Mouse (Mus musculus): ENCODE measurements around the gene Shisal2a. TPM values are rescaled to one million over a fixed set of nuclear protein-coding genes. Genes with fewer than 3 reads are reported as not detected.
"Not testable (repeated sequence)": the region's sequence is repeated elsewhere in the genome, so short reads cannot be mapped to it uniquely, and the experiment has no call there.

The Shisal2a gene
- polyA plus RNA-seq, 1 experiment from 2014 or later, result 0.55 TPM

DNA sequence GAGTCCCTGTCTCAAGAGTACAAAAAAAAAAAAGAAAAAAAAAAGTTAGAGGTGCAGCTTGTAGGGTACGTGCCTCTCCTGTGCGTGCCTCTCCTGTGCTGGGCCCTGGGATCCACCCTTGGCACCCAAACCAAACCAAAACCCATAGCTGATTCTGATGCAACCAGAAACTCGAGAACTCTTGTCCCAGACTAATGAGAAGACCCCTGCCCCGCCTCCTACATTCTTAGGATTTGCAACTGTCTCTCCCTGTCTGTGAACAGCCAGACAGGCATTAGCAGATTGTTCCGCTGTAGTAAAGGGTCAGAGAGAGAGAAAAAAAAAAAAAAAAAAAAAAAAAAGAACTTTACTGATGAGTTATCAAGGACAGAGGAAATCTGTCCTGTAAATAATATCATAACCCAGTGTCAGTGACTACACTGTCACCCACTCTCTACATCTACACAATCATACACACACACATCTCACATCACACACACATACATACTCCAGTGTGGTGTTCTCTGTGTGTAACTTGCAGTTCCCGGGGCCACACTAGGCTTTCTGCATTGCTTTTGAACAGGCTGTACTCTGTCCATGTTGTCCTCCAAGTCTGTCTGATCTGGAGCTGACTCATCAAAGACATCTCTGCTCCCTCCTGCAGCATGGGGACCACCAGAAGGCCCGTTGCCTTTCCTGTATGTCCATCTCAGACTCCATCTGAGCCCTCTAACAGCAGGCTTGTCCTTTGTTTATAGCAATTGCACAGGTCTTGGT, 19.6 kb downstream of the Shisal2a start:
- H3K9ac ChIP-seq (ENCODE audit: low read length), result peak overlapping the region; percentile 46; the same call in 1 of the 2 replicates
- H3K9me3 ChIP-seq (ENCODE audit: control insufficient read depth, low read length), result no peaks in the 10 kb centered on the region
- ATAC-seq (ENCODE audit: low read depth), result peak; percentile 77
- 12% methylated on average over 7 of the region's 7 CpGs for WGBS
- H3K4me1 ChIP-seq (replicated peaks; ENCODE audit: control insufficient read depth, insufficient read depth, low read length), result peaks cover 39% of the 10 kb centered on the region
- peak overlapping the region; percentile 86 for H3K27ac ChIP-seq (ENCODE audit: low read length)
- H3K4me2 ChIP-seq (ENCODE audit: low read depth, low read length), result peak overlapping the region; percentile 35
- no peak overlapping the region for H3K4me3 ChIP-seq (ENCODE audit: low read length)
- H3K27me3 ChIP-seq (ENCODE audit: control insufficient read depth, insufficient read depth, low read depth, low read length), result no peaks in the 10 kb centered on the region
- no peaks in the 10 kb centered on the region for H3K36me3 ChIP-seq (ENCODE audit: control insufficient read depth, insufficient read depth, low read length)

DNA sequence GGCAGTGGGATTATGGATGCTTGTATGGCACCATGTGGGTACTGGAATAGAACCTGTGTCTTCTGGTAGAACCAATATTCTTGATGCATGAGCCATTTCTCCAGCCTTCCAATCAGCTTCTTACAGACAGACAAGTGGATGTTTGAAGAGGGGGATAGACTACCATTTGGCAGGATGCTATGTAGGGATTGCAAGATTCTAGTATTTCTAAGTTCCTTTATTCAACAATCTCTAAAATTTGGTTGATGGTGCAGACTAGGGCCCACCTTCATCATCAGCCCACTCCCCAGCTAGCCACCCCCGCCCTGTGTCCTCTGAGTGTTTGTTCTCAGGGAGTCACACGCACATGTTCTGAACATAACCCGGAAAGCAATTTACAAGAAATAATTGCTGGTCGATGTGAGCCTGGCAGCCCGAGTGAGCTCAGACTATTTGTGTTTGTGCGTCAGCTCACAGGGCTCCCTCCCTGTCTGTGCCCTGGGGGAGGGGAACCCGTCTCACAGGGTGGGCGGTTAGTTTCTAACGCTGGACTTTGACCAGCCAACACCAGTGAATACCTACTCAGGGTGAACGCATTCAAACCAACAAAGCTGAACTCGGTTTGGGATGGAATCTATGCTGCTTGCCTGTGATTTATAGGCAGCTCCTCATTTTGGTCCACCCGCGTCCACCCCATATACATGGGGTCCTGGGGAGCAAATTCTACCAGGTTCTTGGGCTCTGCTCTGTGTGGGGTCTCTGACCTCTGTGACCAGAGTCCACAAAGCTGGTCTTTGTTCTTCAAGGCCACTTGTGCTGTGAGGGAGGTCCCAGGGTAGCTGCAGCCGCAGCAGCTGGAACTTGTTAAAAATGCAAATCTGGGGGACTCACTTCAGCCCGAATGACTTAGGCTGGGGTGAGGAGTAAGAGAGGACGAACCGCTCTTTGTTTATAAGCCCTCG, 20.6 kb downstream of the Shisal2a start:
- Histone ChIP-seq H3K9me3 (ENCODE audit: control insufficient read depth, low read length) (no peaks in the 10 kb centered on the region), H3K9ac (ENCODE audit: low read length) (peak overlapping the region; percentile 46), H3K36me3 (ENCODE audit: control insufficient read depth, insufficient read depth, low read length) (no peaks in the 10 kb centered on the region), H3K4me2 (ENCODE audit: low read depth, low read length) (peak overlapping the region; percentile 35), H3K4me1 (replicated peaks; ENCODE audit: control insufficient read depth, insufficient read depth, low read length) (peaks cover 39% of the 10 kb centered on the region), H3K4me3 (ENCODE audit: low read length) (no peak overlapping the region), H3K27ac (ENCODE audit: low read length) (peak overlapping the region; percentile 86), H3K27me3 (ENCODE audit: control insufficient read depth, insufficient read depth, low read depth, low read length) (no peaks in the 10 kb centered on the region)
- peak; percentile 75 for ATAC-seq (ENCODE audit: low read depth)
- 6% methylated on average over 18 of the region's 18 CpGs for WGBS

DNA sequence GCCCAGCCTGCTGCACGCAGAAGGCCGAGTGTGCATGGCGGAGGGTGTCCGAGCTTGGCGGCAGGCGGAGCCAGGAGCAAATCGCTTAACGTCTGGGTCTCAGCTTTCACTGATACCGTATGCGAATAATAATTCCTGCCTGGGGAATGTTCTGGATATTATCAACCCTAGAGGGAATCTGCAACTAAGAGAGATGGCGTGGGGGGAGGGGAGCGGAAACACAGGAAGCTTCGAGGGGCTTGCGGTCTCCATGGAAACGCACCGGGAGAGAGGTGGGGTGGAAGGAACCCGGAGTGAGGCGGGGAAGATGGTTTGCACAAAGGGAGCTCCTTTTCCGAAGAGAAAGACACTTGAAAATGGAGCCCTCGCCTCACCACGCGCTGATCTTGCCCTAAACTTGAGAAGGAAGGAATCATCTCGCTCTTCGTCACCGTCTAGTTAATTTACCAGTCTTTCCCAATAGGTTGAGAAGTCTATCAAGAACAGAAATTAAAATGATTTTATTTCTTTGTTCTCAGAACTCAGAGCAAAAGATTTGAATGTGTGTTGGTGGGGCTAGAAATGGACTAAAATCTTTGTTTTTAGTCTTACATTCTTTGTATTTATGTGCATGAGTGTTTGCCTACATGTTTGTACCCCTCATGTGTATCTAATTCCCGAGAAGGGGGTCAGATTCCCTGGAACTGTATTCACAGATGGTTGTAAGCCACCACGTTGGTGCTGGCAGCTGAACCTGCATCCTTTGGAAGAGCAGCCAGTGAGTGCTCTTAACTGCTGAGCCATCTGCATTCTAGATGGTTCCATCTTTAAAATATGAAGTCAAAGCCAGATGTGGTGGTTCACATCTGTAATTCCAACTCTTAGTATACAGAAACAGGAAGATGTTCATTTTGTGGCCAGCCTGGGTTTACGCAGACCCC, 22.8 kb downstream of the Shisal2a start:
- Histone ChIP-seq H3K27ac (ENCODE audit: low read length) (peak overlapping the region; percentile 78), H3K4me3 (ENCODE audit: low read length) (peak overlapping the region; percentile 42), H3K36me3 (ENCODE audit: control insufficient read depth, insufficient read depth, low read length) (no peaks in the 10 kb centered on the region), H3K9me3 (ENCODE audit: control insufficient read depth, low read length) (no peaks in the 10 kb centered on the region), H3K9ac (ENCODE audit: low read length) (peak overlapping the region; percentile 46), H3K4me1 (replicated peaks; ENCODE audit: control insufficient read depth, insufficient read depth, low read length) (peaks cover 44% of the 10 kb centered on the region), H3K27me3 (ENCODE audit: control insufficient read depth, insufficient read depth, low read depth, low read length) (no peaks in the 10 kb centered on the region), H3K4me2 (ENCODE audit: low read depth, low read length) (peak overlapping the region; percentile 50)
- 5% methylated on average over 28 of the region's 28 CpGs for WGBS
- ATAC-seq (ENCODE audit: low read depth), result peak; percentile 37

DNA sequence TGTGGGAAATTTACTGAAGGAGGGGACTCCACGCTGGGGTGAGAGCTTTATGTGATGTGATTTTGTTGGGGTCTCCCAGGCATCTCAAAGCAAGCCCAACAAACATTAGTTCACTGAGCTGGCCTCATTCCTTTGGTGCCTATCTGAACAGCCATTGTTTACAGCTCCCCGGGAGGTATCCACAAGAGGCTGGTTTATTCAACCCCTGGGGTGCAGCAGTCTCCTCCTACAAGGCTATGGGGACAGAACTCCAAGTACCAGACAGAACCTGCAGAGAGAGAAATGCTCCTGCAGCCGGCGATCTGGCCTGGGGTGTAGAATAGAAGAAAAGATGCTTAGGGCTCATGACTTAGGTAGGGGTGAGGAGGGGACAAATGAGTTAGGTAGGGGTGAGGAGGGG, 24.7 kb downstream of the Shisal2a start:
- Histone ChIP-seq H3K27me3 (ENCODE audit: control insufficient read depth, insufficient read depth, low read depth, low read length) (no peaks in the 10 kb centered on the region), H3K27ac (ENCODE audit: low read length) (no peak overlapping the region), H3K9ac (ENCODE audit: low read length) (no peak overlapping the region), H3K9me3 (ENCODE audit: control insufficient read depth, low read length) (no peaks in the 10 kb centered on the region), H3K4me2 (ENCODE audit: low read depth, low read length) (no peak overlapping the region), H3K4me1 (replicated peaks; ENCODE audit: control insufficient read depth, insufficient read depth, low read length) (peaks cover 41% of the 10 kb centered on the region), H3K4me3 (ENCODE audit: low read length) (no peak overlapping the region), H3K36me3 (ENCODE audit: control insufficient read depth, insufficient read depth, low read length) (no peaks in the 10 kb centered on the region)
- ATAC-seq (ENCODE audit: low read depth), result no peak
- 49% methylated on average over 4 of the region's 4 CpGs for WGBS

DNA sequence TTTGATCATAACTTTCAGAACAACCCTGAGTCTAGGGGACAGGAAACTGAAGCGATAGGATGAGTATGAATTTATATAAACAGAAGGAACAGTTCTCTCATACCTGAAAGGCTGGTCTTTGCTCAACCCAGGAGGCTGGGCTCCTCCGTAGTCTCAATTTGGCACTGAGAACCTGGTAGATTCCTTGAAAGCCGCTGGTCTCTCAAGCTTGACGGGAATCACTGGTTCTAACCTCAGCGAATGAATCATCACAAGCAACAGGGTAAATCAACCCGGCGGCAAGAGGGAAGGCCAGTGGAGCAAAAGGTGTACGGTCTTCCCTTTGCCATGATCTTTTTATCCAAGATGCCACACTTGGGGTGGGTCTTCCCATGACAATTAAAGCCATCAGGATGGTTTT, 25.7 kb downstream of the Shisal2a start:
- no peaks in the 10 kb centered on the region for H3K36me3 ChIP-seq (ENCODE audit: control insufficient read depth, insufficient read depth, low read length)
- H3K4me3 ChIP-seq (ENCODE audit: low read length), result no peak overlapping the region
- no peaks in the 10 kb centered on the region for H3K27me3 ChIP-seq (ENCODE audit: control insufficient read depth, insufficient read depth, low read depth, low read length)
- peaks cover 32% of the 10 kb centered on the region for H3K4me1 ChIP-seq (replicated peaks; ENCODE audit: control insufficient read depth, insufficient read depth, low read length)
- H3K9ac ChIP-seq (ENCODE audit: low read length), result no peak overlapping the region
- H3K27ac ChIP-seq (ENCODE audit: low read length), result no peak overlapping the region
- ATAC-seq (ENCODE audit: low read depth), result no peak
- no peak overlapping the region for H3K4me2 ChIP-seq (ENCODE audit: low read depth, low read length)
- no peaks in the 10 kb centered on the region for H3K9me3 ChIP-seq (ENCODE audit: control insufficient read depth, low read length)
- 90% methylated on average over 8 of the region's 8 CpGs for WGBS

DNA sequence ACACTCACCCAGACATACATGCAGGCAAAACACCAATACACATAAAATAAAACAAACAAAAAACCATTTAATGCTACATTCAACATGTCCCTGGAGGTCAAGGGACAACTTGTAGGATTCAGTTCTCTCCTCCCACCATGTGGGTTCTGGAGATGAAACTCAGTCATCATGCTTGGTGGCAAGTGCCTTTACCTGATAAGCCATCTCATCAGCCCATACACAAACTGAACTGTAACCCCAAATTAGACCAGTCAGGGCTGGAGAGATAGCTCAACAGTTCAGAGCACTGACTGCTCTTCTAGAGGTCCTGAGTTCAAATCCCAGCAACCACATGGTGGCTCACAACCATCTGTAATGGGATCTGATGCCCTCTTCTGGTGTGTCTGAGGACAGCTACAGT, 29.6 kb downstream of the Shisal2a start:
- peaks cover 36% of the 10 kb centered on the region for H3K4me1 ChIP-seq (replicated peaks; ENCODE audit: control insufficient read depth, insufficient read depth, low read length)
- not testable (repeated sequence) for H3K9me3 ChIP-seq (ENCODE audit: control insufficient read depth, low read length); H3K4me3 ChIP-seq (ENCODE audit: low read length); H3K27me3 ChIP-seq (ENCODE audit: control insufficient read depth, insufficient read depth, low read depth, low read length); H3K27ac ChIP-seq (ENCODE audit: low read length); ATAC-seq (ENCODE audit: low read depth); H3K4me2 ChIP-seq (ENCODE audit: low read depth, low read length); H3K9ac ChIP-seq (ENCODE audit: low read length); H3K36me3 ChIP-seq (ENCODE audit: control insufficient read depth, insufficient read depth, low read length)

DNA sequence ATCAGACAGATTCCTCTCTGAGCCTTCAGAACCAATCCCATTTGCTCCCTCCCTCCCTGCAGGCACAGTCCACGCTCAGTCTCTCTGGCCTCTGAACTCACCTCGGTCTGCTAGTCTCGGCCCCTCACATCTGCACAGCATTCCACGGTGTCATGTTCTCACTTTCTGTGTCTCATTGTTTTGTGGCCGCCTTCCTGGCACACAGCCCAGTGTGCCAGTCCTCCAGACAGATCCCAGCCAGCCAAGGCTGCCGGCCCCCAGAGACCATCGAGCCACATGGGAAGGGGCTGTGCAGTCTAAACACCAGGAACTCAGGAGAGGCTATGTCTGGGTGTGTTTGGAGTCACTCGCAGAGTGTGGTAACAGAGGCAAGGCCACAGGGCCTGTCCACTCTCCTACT, 32.3 kb downstream of the Shisal2a start:
- ATAC-seq (ENCODE audit: low read depth), result peak; percentile 63
- H3K4me3 ChIP-seq (ENCODE audit: low read length), result no peak overlapping the region
- peak overlapping the region; percentile 1; the same call in 1 of the 2 replicates for H3K9ac ChIP-seq (ENCODE audit: low read length)

DNA sequence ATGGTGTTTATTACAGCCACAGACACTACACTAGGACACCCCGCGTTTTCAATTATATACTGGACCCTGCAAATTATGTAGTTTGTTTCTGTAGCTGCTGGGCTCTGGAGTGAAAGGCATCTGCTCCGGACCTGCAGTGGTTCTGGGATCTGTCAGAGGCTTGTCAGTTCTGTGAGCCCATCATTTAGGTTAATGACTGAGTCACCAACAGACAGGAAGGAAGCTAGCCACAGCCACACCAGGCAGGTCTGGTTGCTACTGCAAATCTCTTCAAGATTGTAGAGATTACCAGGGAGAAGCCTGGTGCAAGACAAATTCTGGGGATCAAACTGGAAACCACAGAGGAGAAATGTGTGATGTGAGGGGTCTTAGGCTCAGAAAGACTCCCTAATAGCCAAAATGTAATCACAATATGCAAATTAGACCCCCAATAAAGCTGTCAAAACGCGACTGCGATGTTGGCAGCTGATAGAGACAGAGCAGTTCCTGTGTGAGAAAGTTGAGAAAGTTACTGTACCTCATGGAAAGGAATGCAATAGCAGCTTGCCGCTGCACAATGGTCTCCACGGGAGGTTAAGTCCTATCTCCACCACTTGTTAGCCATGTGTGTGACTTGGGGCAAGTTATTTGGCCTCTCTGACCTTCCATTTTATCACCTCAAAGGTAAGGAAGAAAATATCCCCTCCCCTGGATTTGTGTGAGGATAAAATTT, 33.2 kb downstream of the Shisal2a start:
- Histone ChIP-seq H3K36me3 (ENCODE audit: control insufficient read depth, insufficient read depth, low read length) (no peaks in the 10 kb centered on the region), H3K4me3 (ENCODE audit: low read length) (no peak overlapping the region), H3K4me2 (ENCODE audit: low read depth, low read length) (no peak overlapping the region), H3K4me1 (replicated peaks; ENCODE audit: control insufficient read depth, insufficient read depth, low read length) (peaks cover 35% of the 10 kb centered on the region), H3K9ac (ENCODE audit: low read length) (no peak overlapping the region), H3K27ac (ENCODE audit: low read length) (no peak overlapping the region), H3K9me3 (ENCODE audit: control insufficient read depth, low read length) (no peaks in the 10 kb centered on the region), H3K27me3 (ENCODE audit: control insufficient read depth, insufficient read depth, low read depth, low read length) (no peaks in the 10 kb centered on the region)
- WGBS, result 33% methylated on average over 8 of the region's 8 CpGs
- ATAC-seq (ENCODE audit: low read depth), result no peak

More for the DNA sequence above, 32.3 kb downstream of the Shisal2a start:
- Histone ChIP-seq H3K27me3 (ENCODE audit: control insufficient read depth, insufficient read depth, low read depth, low read length) (no peaks in the 10 kb centered on the region), H3K4me1 (replicated peaks; ENCODE audit: control insufficient read depth, insufficient read depth, low read length) (peaks cover 38% of the 10 kb centered on the region), H3K27ac (ENCODE audit: low read length) (peak overlapping the region; percentile 64), H3K4me2 (ENCODE audit: low read depth, low read length) (peak overlapping the region; percentile 11; the same call in 1 of the 2 replicates), H3K36me3 (ENCODE audit: control insufficient read depth, insufficient read depth, low read length) (no peaks in the 10 kb centered on the region), H3K9me3 (ENCODE audit: control insufficient read depth, low read length) (no peaks in the 10 kb centered on the region)
- WGBS, result 3% methylated on average over 8 of the region's 8 CpGs
